Mouse (Mus musculus): ENCODE measurements at regions not wholly inside any gene's neighbourhood (a gene's known extent, or its start where the extent isn't known, plus 50 kb on each side); places are given as distances from the start of the nearest gene placed in this dataset.
A peak's percentile ranks its signal among the peaks of the same experiment; 100 is the strongest.

DNA sequence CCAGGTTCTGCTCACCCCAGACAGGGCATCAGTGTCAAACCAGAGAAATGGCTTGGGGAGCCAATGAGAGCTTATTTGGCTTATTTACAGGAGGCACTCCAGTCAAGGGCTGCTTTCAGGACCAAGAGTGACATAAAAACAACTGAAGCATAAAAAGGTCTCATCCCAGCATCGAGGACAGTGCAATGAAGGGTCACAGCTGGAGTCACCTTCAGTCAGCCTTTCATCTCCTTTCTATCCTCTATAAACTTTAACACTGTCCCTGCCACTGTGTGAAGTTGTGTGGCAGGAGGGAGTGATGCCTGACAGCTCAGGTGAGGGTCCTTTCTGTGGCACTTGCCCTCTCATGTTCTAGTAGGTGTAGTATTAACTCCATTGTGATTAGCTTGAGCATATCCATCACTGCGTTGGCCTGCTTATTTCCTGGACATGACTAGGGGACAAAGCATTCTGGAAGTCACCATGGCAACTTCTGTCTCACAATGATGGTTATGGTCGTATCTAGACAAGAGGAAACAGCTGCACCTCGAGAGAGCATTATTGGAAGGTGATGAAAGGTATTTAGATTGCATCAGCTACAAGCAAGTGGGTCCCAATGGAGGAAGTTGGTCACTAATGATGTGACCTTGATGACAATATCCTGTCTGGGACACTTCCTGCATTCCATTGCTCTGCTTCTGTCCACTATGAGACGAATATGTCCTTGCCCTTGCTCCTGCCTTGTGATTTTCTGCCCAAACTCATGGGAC is 87.8 kb upstream of the Enpp6 start:
- DNase-seq (ENCODE audit: low spot score), result no peak

DNA sequence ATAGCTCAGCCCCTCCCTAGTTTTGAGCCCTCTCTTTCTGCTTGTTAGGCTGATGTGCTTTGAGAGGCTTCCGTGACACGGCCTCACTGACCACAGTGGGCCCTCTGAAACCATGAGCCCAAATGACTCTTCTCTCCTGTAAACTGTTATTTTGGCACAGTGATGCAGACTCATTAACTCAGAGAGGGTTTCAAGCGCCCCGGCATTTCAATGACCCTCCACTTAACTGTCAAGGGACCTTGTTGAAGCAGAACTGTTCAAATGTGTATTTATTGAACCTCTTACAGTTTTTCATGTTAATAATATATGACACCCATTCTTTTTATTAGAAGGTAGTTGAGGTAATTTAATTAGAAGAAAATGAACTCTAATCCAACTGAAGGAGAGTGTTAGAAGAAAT is 85.9 kb upstream of the Enpp6 start:
- DNase-seq (ENCODE audit: low spot score), result no peak

DNA sequence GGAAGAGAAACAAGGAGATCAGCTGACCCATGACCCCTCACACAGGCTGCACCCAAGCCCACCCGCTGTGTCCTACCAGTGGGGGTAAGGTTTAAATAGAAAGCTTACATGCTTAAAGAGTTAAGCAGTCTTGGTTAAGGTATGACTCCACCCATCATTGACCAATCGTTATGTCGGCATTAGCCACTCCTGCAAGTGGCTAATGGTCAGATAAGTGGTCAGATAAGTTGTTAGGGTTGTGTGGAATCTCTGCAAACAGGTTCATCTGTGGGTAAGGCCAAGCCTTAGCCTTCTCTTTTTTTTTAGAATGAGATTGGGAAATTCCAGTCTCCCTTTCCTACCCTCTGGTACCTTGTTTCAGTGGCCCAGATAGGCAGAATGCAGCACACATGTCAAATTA is 82.0 kb upstream of the Enpp6 start:
- no peak for DNase-seq (ENCODE audit: low spot score)

DNA sequence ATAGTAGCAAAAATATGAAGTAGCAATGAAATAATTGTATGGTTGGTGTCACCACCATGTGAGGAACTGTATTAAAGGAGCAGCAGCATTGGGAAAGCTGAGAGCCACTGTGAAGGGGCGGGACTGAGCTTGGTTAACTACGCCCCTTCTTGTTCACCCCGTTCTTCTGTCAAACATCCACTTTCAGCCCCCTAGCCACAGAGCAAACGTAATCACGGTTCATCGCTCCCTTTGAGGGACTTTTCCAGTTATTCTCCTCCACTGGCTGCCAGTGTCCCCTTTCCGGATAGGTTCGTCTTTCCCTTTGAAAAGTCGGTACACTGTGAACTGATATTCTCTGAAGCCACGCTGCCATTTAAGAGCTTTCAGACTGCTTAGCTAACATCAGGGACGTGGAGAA is 79.3 kb upstream of the Enpp6 start:
- no peak for DNase-seq (ENCODE audit: low spot score)

DNA sequence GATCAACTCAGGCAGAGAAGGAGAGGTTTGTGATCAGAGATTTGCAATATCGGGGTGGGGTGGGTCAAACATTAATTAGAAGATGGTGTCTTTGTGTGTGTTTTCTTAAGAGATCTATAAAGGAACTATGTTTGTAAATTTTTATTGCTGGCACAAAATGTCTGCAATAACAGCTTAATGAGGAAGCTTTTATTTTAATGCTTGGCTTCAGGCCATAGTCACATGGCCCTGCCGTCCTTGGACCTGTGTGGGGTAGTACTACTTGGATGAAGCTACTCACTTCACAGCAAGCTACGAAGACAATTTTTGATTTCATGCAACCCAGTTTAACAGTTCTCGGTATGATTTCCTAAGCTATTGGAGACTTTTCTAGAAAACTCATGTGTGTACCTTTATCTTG is 78.5 kb upstream of the Enpp6 start:
- no peak for DNase-seq (ENCODE audit: low spot score)

DNA sequence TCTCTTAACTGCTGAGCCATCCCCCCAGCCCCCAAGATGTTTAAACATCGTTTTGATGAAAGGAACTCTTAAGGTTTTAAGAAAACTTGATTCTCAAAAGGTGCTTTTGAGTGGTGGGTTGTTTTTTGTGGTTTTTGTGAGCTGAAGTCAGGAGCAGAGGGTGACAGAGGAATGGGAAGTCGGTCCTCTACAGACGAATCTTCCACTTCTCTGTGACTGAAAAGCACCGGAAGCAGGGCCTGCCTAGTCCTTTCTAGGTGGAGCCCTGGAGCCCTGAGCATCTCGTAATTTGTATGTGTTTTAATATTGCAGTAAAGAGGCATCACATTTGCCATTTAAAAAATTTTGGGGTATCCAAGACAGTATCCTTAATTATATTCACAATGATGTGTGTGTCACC is 72.7 kb upstream of the Enpp6 start:
- no peak for DNase-seq (ENCODE audit: low spot score)

DNA sequence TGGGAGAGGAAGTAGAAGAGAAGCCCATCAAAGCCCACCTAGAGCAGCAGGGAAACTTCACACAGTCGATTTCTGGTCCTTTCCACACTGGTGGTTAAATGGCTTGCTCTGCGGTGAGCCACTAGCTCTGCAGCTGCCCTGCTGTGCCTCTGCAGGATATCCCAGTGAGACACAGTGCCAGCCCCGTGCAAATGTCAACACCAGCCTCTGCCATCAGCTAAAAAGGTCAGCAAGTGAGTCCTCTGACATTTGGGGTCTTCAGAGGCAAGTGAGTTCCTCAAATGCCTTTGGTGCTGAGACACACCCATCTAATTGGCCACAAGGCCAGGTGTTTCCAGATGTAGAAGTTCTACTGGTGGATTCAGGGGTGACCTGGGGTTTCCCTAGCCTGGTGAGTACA is 66.6 kb upstream of the Enpp6 start:
- no peak for DNase-seq (ENCODE audit: low spot score)

DNA sequence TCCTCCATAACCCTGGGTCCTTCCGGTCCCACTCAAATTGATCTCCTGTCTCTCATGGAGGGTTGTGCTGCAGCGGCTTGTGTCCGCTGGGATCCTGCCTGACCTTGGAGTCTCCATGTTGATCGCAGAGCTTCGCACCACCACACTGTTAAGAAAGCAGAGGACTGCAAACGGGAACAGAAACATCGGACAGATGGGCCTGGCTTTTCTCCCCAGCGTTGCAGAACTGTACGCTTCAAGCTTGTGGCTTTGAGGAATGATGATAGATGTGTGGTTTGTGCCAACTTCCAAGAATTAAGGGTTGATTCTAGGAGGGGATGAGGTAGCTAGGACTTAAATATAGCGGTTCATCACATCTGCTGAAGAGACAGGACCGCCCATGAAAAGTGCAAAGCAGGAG is 65.6 kb upstream of the Enpp6 start:
- DNase-seq (ENCODE audit: low spot score), result no peak

DNA sequence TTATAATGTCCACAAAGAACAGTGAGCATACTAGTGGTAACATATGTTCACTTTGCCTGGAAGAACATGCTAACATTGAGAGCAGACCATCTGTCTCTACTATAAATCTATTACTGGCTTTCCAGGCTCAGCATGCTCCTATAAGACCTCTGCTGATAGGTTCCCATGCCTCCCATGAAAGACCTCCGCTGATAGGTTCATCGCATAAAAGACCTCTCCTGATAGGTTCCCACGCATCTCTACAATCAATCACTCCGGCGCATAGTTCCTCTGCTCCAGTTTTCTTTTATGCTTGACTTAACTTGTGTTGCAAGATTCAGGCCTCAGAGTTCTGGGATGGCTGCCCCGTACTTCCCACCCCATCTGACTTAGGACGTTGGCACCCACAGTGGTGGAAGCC is 65.1 kb upstream of the Enpp6 start:
- no peak for DNase-seq (ENCODE audit: low spot score)

DNA sequence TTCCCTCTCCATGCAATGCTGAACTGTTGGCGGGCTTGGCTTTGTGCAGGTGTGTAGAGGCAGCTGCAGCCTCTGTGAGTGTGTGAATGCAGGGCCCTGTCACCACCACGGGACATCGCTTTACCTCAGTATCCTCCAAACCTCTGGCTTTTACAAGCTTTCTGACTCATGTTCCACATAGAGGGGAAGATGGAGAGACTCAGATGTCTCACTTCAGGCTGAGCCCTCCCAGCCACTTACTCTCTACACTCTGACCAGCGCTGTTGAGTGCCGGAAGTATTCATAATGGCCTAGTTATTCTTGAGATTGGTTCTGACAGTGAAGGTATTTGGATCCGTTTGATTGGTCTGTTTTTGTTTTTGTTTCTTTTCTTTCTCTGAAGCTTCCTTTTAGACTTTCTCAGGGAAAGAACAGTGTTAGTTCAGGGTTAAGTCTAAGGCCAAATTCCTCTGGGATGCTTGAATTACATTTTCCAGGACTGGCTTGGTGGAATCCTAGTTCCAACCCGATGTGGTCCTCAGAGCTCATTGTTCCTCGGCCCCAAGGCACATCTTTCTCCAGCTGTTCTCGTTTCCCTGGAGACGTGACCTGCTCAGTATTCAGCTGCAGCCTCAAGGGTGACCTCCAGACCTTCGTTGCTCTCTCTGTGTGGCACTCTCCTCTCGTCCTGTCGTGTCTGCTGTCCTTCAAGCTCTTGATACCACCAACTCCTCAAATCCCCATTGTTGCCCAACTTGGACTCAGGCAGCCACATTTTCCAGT is 61.7 kb upstream of the Enpp6 start:
- no peak for DNase-seq (ENCODE audit: low spot score)

DNA sequence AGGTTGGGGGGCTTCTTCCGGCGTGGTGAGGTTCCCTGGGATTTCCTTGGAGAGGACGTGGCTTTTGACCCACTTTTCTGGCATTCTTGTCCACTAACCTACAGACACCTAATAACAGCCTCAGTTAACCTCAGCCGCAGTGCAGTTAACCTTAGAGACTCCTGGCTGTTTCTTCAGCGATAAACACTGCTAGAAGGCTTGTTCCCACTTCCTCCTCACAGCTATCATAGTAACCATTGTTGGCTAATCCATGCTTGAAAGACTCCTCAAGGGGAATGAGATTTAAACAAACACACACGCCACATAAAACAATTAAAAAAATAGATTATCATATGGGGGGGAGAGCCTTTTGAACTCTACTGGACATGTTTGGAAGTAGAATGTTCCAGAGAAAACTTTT is 58.0 kb upstream of the Enpp6 start:
- DNase-seq (ENCODE audit: low spot score), result no peak

DNA sequence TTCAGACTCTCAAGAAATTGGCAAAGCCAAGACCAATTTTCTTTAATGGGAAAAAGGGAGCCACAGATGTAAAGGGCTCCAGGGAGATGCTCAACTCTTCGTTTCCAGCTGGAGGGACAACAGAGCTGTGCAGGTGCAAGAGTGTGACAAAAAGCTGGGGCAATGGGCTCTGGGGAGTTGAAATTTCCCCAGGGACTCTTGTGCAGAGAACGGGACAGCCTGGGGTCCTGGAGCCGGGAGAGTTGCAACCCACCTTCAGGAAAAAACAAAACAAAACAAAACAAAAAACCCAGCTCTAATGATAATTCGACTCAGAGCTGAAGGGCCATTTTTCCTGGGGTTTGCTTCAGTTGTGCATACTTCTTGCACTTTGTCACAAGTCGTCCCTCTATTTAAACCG is 57.0 kb upstream of the Enpp6 start:
- DNase-seq (ENCODE audit: low spot score), result no peak

DNA sequence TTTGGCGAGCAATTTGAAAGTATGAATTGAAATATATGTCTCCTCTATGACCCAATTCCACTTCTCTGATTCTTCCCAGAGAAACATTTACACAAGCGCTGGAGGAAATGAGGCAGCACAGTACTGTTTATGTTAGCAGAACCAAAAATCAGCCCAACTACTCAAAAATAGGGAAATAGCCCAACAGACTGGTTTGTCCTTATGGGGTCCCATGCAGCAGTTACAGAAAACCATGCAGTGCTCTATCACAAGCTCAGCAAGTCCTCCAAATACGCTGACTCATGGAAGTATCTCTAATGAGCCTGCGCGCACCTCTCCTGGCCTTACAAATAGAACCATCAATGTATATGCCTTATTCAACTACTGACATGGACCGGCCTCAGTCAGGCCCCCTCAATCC is 55.4 kb upstream of the Enpp6 start:
- DNase-seq (ENCODE audit: low spot score), result no peak

DNA sequence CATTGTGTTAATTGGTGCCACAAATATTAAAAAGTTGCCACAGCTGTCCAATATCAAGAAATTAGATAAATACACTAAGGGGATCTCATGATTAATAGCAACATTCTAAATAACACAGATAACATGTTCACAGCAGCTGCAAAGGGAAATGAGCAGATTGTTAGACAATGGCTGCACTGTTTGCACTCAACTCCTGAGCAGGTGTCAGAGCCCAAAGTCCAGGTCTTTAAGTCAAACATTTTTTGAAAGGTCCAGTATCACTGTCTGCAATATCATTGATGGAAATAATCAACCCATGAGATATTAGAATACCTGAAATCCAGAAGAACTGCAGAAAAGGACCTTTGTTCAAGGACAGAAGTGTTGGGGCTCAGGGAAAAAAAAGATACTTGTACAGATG is 53.4 kb upstream of the Enpp6 start:
- DNase-seq (ENCODE audit: low spot score), result no peak

DNA sequence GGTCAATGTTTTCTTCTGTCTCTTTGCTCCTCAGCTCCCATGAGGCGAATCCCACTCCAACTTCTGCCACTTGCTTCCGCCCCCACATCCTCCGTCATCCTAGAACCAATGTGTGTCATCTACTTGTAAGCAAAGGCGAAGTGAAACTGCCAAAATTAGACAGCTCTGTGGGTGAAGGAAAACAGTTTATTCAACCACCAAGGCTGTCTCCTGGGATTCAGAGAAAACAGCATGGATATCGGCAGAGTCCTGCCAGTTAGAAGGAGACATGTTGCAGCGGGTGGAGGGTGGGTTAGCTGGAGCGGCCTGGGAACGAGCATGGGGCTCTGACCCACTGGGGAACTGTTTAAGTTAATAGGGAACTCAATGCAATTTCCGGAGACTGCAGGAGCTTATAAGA is 52.4 kb upstream of the Enpp6 start:
- no peak for DNase-seq (ENCODE audit: low spot score)

DNA sequence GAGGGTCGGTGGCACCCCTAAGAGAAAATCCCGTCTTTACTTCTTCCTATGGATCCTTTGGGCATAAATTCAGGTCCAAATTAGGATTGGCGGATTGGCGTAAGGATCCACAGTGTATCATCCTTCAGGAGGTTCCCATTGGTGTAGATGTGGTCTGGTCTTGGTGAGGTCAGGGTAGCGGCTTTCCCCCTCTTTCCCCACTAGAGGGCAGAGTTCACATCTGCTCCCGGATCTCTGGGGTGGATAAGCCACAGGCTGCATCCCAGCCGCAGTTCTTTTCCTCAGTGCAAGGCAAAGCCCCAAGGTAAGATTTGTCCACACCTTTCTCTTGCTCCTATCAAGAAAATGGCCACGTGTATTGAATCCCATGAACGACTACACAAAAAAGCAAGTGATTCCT is 51.8 kb upstream of the Enpp6 start:
- peak; percentile 83 for DNase-seq (ENCODE audit: low spot score)

DNA sequence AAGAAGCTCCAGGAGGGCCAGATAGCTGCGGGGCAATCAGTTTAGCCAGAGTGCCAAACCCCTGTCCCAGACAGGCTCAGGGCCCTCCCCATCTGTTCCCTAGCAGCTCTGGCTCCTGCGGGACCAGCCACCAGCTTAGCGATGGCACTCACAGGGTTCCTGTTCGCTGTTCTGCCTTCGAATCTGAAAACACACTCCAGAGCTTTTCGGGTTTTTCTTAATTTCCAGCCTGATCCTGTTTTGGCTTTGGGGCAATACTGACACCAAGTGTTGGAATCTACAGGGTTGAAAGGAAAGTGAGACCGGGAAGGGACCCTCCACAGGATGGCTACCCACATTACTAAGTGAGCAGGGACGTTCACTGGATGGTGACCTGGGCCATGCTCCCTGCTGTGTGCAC is 50.6 kb upstream of the Enpp6 start:
- DNase-seq (ENCODE audit: low spot score), result no peak
